21 mouse cellular contexts compared by ENCODE assay signal in the genomic region with DNA sequence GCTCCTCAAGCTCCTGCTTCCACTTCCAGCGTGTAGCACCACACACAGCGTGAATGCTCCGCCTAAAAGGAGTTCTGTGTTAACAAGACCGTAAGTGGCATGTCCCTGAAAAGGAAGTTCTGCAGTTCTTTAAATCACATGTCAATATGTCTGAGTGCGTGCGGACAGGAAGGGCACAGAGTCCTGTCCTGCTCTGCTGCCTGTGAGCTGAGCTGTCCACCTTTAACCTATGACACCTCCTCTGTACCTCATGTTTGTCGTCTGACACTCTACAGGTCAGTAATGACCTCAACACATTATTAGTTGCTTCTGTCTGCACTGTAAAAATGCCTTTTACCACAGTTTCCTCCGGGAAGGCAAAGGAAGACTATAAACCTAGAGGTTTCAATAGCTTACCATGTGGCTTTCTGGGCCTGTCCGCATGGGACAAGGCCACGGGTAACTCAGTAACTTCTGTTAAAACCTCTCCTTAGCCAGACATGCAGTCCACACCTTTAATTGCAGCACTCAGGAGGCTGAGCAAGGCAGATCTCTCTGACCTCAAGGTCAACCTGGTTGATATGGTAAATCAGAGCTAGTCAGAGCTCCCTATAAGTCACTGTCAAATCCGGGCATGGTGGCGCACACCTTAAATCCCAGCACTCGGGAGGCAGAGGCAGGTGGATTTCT. TPM values are rescaled to one million over a fixed set of nuclear protein-coding genes. Genes with fewer than 3 reads are reported as not detected.
DNase-seq lines count a peak whose midpoint lies in the region; ATAC-seq and TF ChIP-seq lines count a peak whose summit lies in the region.
"Had no signal": no experiment of that assay in that cellular context is flagged by ENCODE, and none has a peak within 500 bp of the region (broad histone marks: within the 10 kb centered on the region; RNA-seq: fewer than 3 reads in every experiment).

No protein-coding gene starts in this region.

- H3K27ac ChIP-seq in heart, embryonic 15.5 days: no peak overlapping the region
- no peak overlapping the region for H3K27ac ChIP-seq in lung, postnatal 0 days (ENCODE audit: low read length)
- H3K27ac ChIP-seq in liver, embryonic 15.5 days (replicated peaks): peak overlapping the region; percentile 56; the same call in 1 of the 2 replicates
- H3K27ac ChIP-seq: embryonic facial prominence, embryonic 13.5 days; hindbrain, postnatal 0 days; limb, embryonic 13.5 days; midbrain, embryonic 12.5 days; neural tube, embryonic 13.5 days had no signal

- H3K4me3 ChIP-seq in heart, embryonic 15.5 days: no peak overlapping the region
- no peak overlapping the region for H3K4me3 ChIP-seq in lung, postnatal 0 days (ENCODE audit: low read depth, low read length)
- H3K4me3 ChIP-seq in liver, embryonic 15.5 days (replicated peaks): no peak overlapping the region
- H3K4me3 ChIP-seq: embryonic facial prominence, embryonic 13.5 days; limb, embryonic 13.5 days; midbrain, embryonic 12.5 days; neural tube, embryonic 13.5 days had no signal

- intact Hi-C loops in heart, postnatal 25 days (cut with DNase I): no loop called here

- ATAC-seq in heart, embryonic 15.5 days (replicated peaks; ENCODE audit: insufficient number of reproducible peaks, insufficient read depth, low FRiP score, low read depth): peak; percentile 31; the same call in 1 of the 2 replicates
- no peak for ATAC-seq in lung, postnatal 0 days
- peak; percentile 64; the same call in 1 of the 2 replicates for ATAC-seq in liver, embryonic 15.5 days (ENCODE audit: insufficient read depth)
- ATAC-seq: forebrain, embryonic 14.5 days; hindbrain, postnatal 0 days had no signal

- H3K9me3 ChIP-seq in heart, embryonic 15.5 days (replicated peaks): no peaks in the 10 kb centered on the region
- H3K9me3 ChIP-seq in lung, postnatal 0 days (ENCODE audit: low read length): no peaks in the 10 kb centered on the region
- no peaks in the 10 kb centered on the region for H3K9me3 ChIP-seq in liver, embryonic 15.5 days (replicated peaks)
- H3K9me3 ChIP-seq: embryonic facial prominence, embryonic 13.5 days; limb, embryonic 13.5 days; midbrain, embryonic 12.5 days; neural tube, embryonic 13.5 days had no signal

- 0 out of 2 replicates have a peak, but pooled peaks cover 7% of the 10 kb centered on the region for H3K4me1 ChIP-seq in heart, embryonic 15.5 days (replicated peaks)
- H3K4me1 ChIP-seq in lung, postnatal 0 days (ENCODE audit: insufficient read depth, low read depth, low read length): no peaks in the 10 kb centered on the region
- peaks cover 75% of the 10 kb centered on the region for H3K4me1 ChIP-seq in liver, embryonic 15.5 days (replicated peaks)
- H3K4me1 ChIP-seq: embryonic facial prominence, embryonic 13.5 days had no signal

- no peak for DNase-seq in heart, postnatal 25 days (ENCODE audit: low spot score)
- peak; percentile 28 for DNase-seq in lung, postnatal 0 days (ENCODE audit: low spot score)
- no peak for DNase-seq in lung, postnatal 14 days
- DNase-seq in spleen, postnatal 36 days (ENCODE audit: low spot score in 2 of 2): no peak
- DNase-seq in left cerebral cortex, adult 18-20 months (ENCODE audit: low spot score in 2 of 2): no peak
- DNase-seq: adrenal gland, postnatal 25 days; B cell, adult 2 months; cerebellum, adult 11 months; cerebellum, postnatal 10 days; gastrocnemius, postnatal 14 days; heart, adult 18-20 months; kidney, postnatal 14 days had no signal

- no peak for TF ChIP-seq EP300 in lung, postnatal 0 days (IDR thresholded peaks at IDR 0.05)

- H3K36me3 ChIP-seq in heart, embryonic 15.5 days: no peaks in the 10 kb centered on the region
- H3K36me3 ChIP-seq in lung, postnatal 0 days (ENCODE audit: insufficient read depth, low read length): no peaks in the 10 kb centered on the region
- H3K36me3 ChIP-seq in liver, embryonic 15.5 days (replicated peaks): peaks cover 20% of the 10 kb centered on the region
- H3K36me3 ChIP-seq: embryonic facial prominence, embryonic 13.5 days; midbrain, embryonic 12.5 days; neural tube, embryonic 13.5 days had no signal

- H3K4me2 ChIP-seq in heart, embryonic 15.5 days: no peak overlapping the region
- no peak overlapping the region for H3K4me2 ChIP-seq in lung, postnatal 0 days (replicated peaks; ENCODE audit: low read depth, low read length)
- H3K4me2 ChIP-seq in liver, embryonic 15.5 days: no peak overlapping the region
- H3K4me2 ChIP-seq: embryonic facial prominence, embryonic 13.5 days; limb, embryonic 13.5 days; midbrain, embryonic 12.5 days; neural tube, embryonic 13.5 days had no signal

- TF ChIP-seq CTCF in lung, postnatal 0 days (IDR thresholded peaks at IDR 0.05): no peak

- WGBS in heart, embryonic 15.5 days: 57% methylated on average over 13 of the region's 13 CpGs
- WGBS in lung, postnatal 0 days: 53% methylated on average over 13 of the region's 13 CpGs
- WGBS in liver, embryonic 15.5 days (ENCODE audit: insufficient replicate concordance): 67% methylated on average over 13 of the region's 13 CpGs

- H3K27me3 ChIP-seq in heart, embryonic 15.5 days: no peaks in the 10 kb centered on the region
- no peaks in the 10 kb centered on the region for H3K27me3 ChIP-seq in lung, postnatal 0 days (replicated peaks; ENCODE audit: insufficient read depth, low read length)
- H3K27me3 ChIP-seq in liver, embryonic 15.5 days: no peaks in the 10 kb centered on the region
- H3K27me3 ChIP-seq: embryonic facial prominence, embryonic 13.5 days; limb, embryonic 13.5 days; midbrain, embryonic 12.5 days; neural tube, embryonic 13.5 days had no signal

- H3K9ac ChIP-seq in heart, embryonic 15.5 days: no peak overlapping the region
- no peak overlapping the region for H3K9ac ChIP-seq in lung, postnatal 0 days (replicated peaks; ENCODE audit: low read depth)
- no peak overlapping the region for H3K9ac ChIP-seq in liver, embryonic 15.5 days
- H3K9ac ChIP-seq: embryonic facial prominence, embryonic 13.5 days; limb, embryonic 13.5 days; midbrain, embryonic 12.5 days; neural tube, embryonic 13.5 days had no signal

RNA-seq across cellular contexts. Expression of a gene that starts 40.0 kb away (rescaled TPM):
- 14.6 and 19.4 TPM in 2 replicates for polyA plus RNA-seq in heart, embryonic 15.5 days (2015; fragmentation: Nextera tagmentation; extraction: Ambion mirVana)
- 10 to 100 TPM; 17.9 to 21.5 TPM for total RNA-seq in heart, postnatal 25 days (2021)
- polyA plus RNA-seq in lung, postnatal 0 days (2015; fragmentation: Nextera tagmentation; extraction: Ambion mirVana): 10.9 and 11.6 TPM in 2 replicates
- polyA plus RNA-seq in liver, embryonic 15.5 days (2015; fragmentation: Nextera tagmentation; extraction: Ambion mirVana): 6.6 and 8.4 TPM in 2 replicates
- total RNA-seq in left cerebral cortex, adult 18-20 months (2021): 10 to 100 TPM; 21.0 to 21.1 TPM

RNA-seq across cellular contexts. Expression of a gene that starts 50.1 kb away (rescaled TPM):
- polyA plus RNA-seq in heart, embryonic 15.5 days (2015; fragmentation: Nextera tagmentation; extraction: Ambion mirVana): 3.8 and 6.5 TPM in 2 replicates
- total RNA-seq in heart, postnatal 25 days (2021): 1 to 10 TPM; 3.8 to 4.2 TPM
- 9.2 and 10.3 TPM in 2 replicates for polyA plus RNA-seq in lung, postnatal 0 days (2015; fragmentation: Nextera tagmentation; extraction: Ambion mirVana)
- polyA plus RNA-seq in liver, embryonic 15.5 days (2015; fragmentation: Nextera tagmentation; extraction: Ambion mirVana): 24.5 and 26.0 TPM in 2 replicates
- total RNA-seq in left cerebral cortex, adult 18-20 months (2021): 10 to 100 TPM; 11.1 to 11.2 TPM

RNA-seq across cellular contexts. Expression of a gene that starts 56.8 kb away (rescaled TPM):
- polyA plus RNA-seq in heart, embryonic 15.5 days (2015; fragmentation: Nextera tagmentation; extraction: Ambion mirVana): 27.5 TPM in 2 replicates
- total RNA-seq in heart, postnatal 25 days (2021): 10 to 100 TPM; 13.9 to 15.4 TPM
- polyA plus RNA-seq in lung, postnatal 0 days (2015; fragmentation: Nextera tagmentation; extraction: Ambion mirVana): 26.3 and 28.3 TPM in 2 replicates
- polyA plus RNA-seq in liver, embryonic 15.5 days (2015; fragmentation: Nextera tagmentation; extraction: Ambion mirVana): 17.1 and 17.4 TPM in 2 replicates
- total RNA-seq in left cerebral cortex, adult 18-20 months (2021): 10 to 100 TPM; 15.3 to 18.0 TPM

RNA-seq across cellular contexts. Expression of a gene that starts 56.8 kb away (rescaled TPM):
- polyA plus RNA-seq in heart, embryonic 15.5 days (2015; fragmentation: Nextera tagmentation; extraction: Ambion mirVana): 0.21 and 0.28 TPM in 2 replicates
- total RNA-seq in heart, postnatal 25 days (2021): under 1 TPM; 0.20 to 0.26 TPM
- 0.31 and 0.35 TPM in 2 replicates for polyA plus RNA-seq in lung, postnatal 0 days (2015; fragmentation: Nextera tagmentation; extraction: Ambion mirVana)
- polyA plus RNA-seq in liver, embryonic 15.5 days (2015; fragmentation: Nextera tagmentation; extraction: Ambion mirVana): 0.08 and 0.10 TPM in 2 replicates
- under 1 TPM; 0.21 to 0.26 TPM for total RNA-seq in left cerebral cortex, adult 18-20 months (2021)
- total RNA-seq: hematopoietic stem cell, adult 5-6 weeks had no signal
